Mouse (Mus musculus) megakaryocyte, embryonic 14.5 days (primary cell): ENCODE measurements around the gene Crybg1.

Source experiments
- FLI1 ChIP-seq: IDR thresholded peaks from 2 replicates; pipeline ENCODE4 v1.6.1; 2012; ENCODE audit warnings: low read length, inconsistent platforms, mixed read lengths
- GATA1 ChIP-seq: IDR thresholded peaks from 3 replicates; pipeline ENCODE4 v1.6.1; 2012; ENCODE audit warnings: mixed read lengths, low read length, inconsistent platforms, borderline replicate concordance

- no peak for TF ChIP-seq GATA1
- TF ChIP-seq FLI1, result no peak
These were observed 77.6 kb downstream of the Crybg1 start for GRCm38 (mm10) chr10:44071095-44071494.
